Mouse (Mus musculus) left cerebral cortex, adult 8-10 months (tissue): ENCODE measurements around the gene Agtr1a. TPM values are rescaled to one million over a fixed set of nuclear protein-coding genes. Genes with fewer than 3 reads are reported as not detected.

Source experiments
- DNase-seq, 2 experiments: peaks; one replicate each; pipeline ENCODE4 v3.0.0; 2022; ENCODE audit warnings: low spot score in 2 of 2
- total RNA-seq, 4 experiments: library from RNA; stranded (reverse); gene quantifications; 2 replicates each; pipeline ENCODE4 v1.2.4; 2022

Agtr1a gene
- total RNA-seq, 4 experiments from 2014 or later, result 0.76 to 1.5 (median 0.87) TPM

DNA sequence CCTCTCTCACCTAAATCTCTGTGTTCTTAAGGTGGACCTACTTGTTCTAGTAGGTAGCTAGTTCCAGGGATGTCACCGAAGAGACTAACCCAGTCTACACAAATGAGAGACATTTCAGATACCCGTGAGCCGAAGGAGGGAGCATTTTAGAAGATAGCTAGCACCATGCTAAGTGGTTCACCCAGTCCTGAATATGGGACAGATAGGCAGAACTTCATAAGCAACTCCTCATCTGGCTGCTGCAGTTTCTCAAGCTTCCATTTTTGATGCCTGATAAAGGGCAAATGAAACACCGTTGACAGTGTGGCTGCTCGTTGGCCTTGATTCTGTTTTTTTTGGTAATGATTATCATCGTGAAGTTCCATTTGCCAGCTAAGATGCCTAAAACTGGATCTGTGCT, 25.8 kb downstream of the Agtr1a start:
- no peak for DNase-seq

DNA sequence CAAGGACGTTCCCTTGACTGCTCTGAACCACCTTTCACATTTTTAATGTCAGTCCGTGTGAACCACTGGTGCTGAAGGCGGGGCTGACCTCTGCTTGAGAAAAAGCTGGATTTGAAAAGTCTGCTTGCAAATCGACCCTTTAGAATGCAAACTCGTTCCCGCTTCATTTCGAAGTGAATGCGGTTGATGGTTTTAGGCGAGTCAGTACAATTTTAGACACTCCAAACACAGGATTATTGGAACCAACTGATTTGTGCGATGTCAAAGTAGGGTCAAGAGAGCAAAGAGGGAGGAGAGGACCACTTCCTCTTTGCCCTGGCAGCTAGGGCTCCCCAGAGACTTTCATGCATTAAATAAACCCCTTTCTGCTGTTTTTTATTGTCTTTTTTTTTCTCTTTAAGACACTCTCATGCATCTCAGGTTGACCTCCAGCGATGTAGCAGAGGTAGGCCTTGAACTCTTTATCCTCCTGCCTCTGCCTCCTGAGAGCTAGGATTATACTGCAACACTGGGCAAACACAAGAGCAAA, 27.9 kb downstream of the Agtr1a start:
- no peak for DNase-seq

DNA sequence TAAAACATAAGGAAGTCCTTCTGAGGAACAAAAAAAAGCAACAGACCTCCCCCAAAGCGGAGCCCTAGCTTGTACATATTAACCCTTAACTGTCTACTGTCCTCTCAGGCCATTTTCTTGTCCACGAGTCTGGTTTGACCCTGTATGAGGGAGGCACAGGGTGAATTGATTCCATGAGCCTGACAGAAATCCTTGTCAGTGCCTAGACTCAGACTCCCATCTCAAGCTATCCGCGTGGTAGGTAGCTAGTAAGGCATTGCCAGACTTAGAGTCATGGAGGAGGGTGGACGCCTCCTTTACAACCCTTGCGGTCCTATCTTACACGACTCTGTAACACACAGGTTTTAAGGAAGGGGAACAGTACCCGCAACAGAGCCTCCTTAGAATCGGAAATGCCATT, 28.5 kb downstream of the Agtr1a start:
- no peak for DNase-seq

DNA sequence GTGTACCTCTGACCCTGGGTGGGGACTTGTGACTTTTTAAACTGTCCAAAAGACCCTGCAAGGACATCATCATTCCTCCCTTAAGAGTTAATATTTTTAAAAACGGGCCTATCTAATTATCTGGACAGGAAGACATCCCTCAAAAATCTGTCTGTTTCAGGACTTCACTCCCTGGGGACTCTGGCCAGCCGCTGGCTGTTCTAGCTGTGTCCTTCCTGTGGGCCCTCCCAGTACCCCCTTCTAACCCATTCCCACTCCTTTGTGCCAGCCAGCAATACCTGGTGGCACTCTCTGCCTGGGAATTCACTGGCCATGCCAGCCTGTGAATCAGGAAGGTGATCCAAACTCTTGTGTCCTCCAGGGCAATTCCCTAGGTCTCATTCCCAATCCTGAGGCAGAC, 29.1 kb downstream of the Agtr1a start:
- DNase-seq, result no peak

DNA sequence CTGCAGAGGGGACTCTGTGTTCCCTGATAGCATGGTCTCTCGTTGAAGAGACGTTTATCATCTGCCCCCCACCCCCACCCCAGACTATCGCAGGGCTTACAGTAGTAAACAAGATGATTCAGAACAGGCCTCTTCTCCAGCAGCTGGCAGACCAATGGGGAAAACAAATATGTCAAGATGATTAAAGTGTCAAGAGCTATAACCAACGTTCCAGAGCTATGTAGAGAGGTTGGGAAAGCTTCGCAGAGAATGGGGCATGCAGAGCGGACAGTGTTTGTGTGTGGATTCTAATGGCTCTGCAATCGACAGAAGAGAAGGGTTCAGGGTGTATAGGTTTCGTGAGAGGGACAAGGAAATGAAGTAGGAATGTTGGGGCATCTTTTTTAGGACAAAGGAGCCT, 31.9 kb downstream of the Agtr1a start:
- no peak for DNase-seq

DNA sequence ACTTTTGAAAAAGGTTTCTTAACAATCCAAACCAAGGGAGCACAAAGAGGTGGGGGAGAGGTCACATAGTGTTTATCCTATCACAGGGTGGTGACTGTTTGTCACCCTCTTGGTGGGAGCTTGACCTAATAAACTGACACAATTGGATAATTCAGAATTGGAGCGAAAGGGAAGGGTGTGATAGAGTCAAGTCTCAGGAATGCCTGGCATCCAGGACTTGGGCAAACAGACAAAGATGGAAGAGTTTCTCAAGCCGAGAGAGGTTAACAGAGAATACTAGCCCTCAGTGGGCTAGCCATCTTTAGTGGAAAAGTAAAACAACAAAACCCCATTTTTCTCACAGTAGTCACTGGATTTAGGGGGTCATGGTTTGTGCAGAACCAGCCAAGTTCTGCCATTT, 32.5 kb downstream of the Agtr1a start:
- no peak for DNase-seq

DNA sequence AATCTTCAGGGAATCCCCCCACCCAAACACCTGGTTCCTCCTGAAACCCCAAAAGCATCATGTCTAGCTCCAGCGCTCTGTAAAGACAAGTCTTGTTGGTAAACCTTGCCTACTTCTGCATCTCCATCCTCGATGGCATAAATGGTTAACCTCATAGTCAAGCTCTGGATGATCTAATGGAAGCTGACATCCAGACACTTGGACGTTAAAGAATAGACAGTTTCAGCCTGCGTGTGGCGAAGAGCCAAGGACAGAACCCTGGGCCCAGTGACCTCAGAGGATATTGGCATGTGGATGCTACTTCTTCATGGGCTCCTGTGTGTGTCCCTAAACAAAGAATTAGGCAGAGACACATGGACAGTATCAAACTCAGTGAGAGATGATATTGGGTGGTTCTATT, 42.6 kb downstream of the Agtr1a start:
- no peak for DNase-seq

DNA sequence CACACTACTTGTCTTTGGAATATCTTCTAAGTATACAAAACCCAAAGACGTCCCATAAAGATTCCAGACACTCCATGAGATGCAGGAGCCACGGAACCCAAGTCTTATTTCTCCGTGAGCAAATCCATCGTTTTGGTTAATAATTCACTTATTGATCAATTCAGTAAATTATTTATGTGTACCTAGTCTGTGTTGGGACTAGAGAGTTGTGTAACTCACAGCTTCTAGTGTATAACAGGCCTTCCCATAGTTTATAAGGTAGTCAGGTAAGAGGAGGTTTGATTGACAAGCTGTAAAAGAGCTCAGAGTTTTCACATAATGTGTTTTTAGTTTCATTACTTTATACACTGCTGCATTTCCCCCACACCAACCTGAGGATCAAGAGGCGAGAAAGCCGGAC, 48.9 kb downstream of the Agtr1a start:
- DNase-seq, result no peak

DNA sequence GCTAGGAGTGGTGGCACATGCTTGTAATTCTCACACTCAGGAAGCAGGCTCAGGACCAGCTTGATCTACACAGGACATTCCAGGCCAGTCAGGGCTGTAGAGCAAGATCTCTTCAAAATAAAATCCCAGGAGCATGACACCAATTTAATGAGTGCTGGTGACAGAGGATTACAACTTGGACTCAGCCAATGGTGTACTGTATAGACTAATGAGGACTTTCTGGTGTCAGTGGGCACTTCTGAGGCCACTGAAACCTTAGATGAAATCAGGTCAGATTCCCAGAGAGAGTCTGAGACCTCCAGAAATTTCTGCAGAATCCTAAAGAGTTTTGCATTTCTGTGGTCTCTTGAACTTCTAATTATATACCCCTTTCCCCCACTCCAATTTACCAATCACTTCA, 57.9 kb downstream of the Agtr1a start:
- no peak for DNase-seq

DNA sequence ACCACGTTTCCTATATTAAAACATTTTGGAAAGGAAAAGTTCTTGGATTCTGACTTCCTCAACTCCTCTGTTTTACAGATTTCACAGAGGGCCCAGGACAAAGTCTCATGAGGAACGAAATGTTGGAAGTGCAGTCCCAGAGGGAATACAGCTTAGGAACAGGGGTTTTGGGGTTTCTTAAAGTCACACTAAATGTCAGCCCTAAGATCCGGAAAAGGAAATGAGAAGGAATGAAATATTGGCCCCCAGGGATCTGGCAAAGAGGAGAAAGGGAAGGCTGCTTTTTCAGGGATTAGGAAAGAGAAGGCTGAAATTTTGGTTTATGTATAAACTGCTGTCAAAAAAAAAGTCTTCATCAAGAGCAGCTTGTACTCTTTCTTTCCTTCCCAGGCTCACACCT, 60.2 kb downstream of the Agtr1a start:
- no peak for DNase-seq

DNA sequence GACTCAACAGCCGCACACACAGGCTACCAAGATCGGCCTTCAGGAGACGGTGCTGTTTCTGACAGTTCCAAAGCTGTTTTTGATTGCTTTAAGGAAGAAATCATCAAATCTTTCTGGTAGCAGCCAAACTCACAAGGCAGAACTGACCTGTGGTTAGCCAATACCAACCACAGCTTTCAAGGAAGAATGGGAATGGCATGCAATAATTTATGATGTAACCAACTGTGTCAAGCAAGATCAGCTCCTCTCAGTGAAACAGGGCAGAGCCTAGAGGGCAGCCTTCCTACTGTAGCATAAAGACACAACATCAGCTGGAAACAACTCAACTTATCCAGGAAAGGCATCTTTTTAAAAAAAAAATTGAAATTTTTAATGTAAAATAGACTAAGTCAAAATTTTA, 62.6 kb downstream of the Agtr1a start:
- no peak for DNase-seq

DNA sequence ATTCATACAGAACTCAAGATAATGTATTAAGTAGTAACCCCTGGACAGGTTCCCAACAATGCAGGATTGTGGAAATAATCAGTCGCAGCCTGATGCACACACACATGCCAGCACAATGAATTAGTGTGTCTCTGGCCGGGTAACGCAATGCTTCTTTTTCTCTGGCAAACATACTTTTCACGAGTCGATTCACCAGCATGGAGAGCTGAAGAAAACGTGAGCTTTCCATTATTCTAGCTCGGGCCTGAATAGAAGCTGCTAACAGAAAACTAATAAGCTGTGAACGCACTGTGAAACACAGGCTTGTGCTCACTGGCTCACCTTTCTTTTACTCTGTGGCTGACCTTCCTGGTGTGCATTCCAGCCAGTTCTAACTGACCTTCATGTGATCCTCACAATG, 64.4 kb downstream of the Agtr1a start:
- no peak for DNase-seq

DNA sequence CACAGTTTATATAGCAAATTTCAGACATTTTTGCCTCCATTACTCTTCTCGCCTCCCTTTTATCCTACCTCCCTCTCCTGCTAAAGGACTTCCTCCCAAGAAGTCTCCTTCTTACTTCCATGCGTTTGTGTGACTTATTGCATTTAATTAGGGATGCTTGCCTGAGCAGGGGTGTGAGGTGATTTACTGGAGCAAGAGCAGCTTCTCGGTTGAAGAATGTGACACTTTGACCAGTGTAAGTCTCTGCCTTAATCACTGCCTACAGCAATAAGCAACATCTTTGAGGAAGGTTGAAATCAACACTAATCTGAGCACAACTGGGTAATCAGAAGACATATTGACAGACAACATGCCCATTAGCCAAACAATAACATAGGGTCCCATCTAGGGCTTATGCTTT, 67.6 kb downstream of the Agtr1a start:
- DNase-seq, result no peak

DNA sequence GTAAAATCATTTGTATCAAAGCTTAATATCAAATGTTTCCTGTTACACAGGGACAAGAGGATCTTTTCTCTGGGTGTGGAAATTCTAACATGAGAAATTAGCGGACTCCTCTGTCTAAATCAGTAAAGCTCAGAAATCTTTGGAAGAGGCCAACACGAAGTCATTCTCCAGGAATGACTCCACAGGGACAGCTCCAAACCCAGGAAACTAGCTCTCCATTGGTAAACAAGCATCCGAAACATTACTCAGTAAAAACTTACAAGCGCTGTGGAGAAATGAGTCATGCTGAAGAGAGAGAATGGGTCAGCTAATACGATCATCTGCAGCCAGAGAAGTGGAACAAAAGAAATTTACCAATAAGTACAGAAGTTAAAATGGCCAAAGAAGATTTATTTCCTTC, 82.4 kb downstream of the Agtr1a start:
- DNase-seq, result no peak

DNA sequence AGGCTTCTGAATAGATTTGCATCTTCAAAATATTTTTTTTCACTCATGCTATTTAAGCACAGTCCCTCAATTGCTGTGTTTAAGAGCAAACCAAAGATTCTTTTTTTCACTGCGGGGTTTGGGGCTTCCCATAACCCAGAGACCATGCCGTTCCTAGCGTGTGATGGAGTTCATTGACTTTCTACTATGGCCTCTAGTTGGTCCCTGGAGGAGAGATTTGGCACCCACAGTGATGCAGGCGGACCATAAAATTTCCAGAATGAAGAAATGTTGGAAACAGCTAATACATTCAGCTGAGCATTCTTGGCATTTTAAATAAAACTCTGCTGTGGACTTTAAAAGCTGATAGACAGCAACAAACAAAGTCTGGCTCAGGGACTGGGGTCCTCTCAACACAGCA, 90.8 kb downstream of the Agtr1a start:
- DNase-seq, result no peak

DNA sequence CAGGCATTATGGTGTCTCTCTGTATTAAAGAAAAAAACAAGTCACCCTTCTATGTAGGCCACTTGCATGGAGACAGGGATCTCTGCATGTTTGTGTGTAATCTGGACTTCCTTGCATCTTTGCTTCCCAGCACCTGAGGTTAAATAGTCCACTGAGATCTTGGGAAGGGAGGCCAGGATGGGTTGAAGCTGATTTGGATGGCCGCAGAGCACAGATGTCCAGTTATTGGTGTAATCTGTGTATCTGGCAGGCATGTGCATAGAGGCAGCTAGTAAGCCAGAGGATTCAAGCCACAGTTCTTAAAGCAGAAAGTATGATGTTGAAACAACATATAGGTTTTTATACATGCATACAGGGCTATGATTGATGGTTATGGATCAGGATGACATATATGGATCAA, 91.2 kb downstream of the Agtr1a start:
- DNase-seq, result no peak

Other genes starting within 250 kb of the Agtr1a start
- 1 to 10 TPM; 1.8 to 2.6 (median 2.3) TPM for gene Mboat1, start 200.0 kb upstream of the Agtr1a start, total RNA-seq
- 100 to 1,000 TPM; 133 to 145 (median 137) TPM for gene Uqcrfs1, start 208.9 kb downstream of the Agtr1a start, total RNA-seq